Mouse (Mus musculus): Measurements from ENCODE around the gene Rabif. TPM values are rescaled to one million over a fixed set of nuclear protein-coding genes. Genes with fewer than 3 reads are reported as not detected.
A peak's percentile ranks its signal among the peaks of the same experiment; 100 is the strongest.

The Rabif gene
- total and polyA plus RNA-seq, 3 experiments = 21.5 to 21.8 TPM; not detected in 1

DNA sequence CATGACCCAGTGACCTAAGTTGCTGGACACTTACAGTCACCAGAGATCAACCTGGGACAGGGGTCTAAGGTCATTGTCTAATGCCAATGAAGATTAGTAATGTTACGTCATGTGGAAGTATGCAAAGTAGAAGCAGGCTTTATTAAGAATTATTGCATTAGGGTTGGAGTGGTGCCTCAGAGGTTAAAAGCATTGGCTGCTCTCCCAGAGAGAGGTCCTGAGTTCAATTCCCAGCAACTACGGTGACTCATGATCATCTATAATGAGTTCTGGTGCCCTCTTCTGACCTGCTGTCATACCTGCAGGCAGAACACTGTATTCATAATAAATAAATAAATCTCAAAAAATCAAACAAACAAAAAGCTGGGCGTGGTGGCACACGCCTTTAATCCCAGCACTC lies 44.2 kb upstream of the Rabif start:
- H3K27ac ChIP-seq (ENCODE audit: control insufficient read depth, low read depth, low read length) = no peak overlapping the region
- peaks cover 3% of the 10 kb centered on the region; the same call in 1 of the 2 replicates for H3K79me2 ChIP-seq (ENCODE audit: control insufficient read depth, insufficient read depth, low read length, poor library complexity)
- peak; percentile 24 for DNase-seq (ENCODE audit: low read depth, low spot score)
- no peaks in the 10 kb centered on the region for H3K9me3 ChIP-seq (replicated peaks; ENCODE audit: insufficient read depth, low read length)
- peaks cover 8 to 12% of the 10 kb centered on the region in 2 experiments for H3K4me1 ChIP-seq (ENCODE audit: control insufficient read depth in 1 of 2, insufficient read depth in 2 of 2, low read length in 2 of 2)
- no peaks in the 10 kb centered on the region for H3K27me3 ChIP-seq (ENCODE audit: control insufficient read depth in 1 of 2, insufficient read depth in 2 of 2, low read length in 2 of 2)
- H3K9ac ChIP-seq (ENCODE audit: control insufficient read depth, low read depth, low read length, poor library complexity, severe bottlenecking) = no peak overlapping the region
- H3K36me3 ChIP-seq (ENCODE audit: control insufficient read depth in 1 of 2, insufficient read depth in 2 of 2, low read length in 2 of 2) = peaks cover 0 to 5% of the 10 kb centered on the region in 2 experiments; a peak in 1 of 4 replicates
- no peak overlapping the region for H3K4me3 ChIP-seq (ENCODE audit: control insufficient read depth in 1 of 2, insufficient read depth in 1 of 2, low read depth in 2 of 2, low read length in 2 of 2)
- TF ChIP-seq MEF2A (IDR thresholded peaks at IDR 0.05; ENCODE audit: extremely low read depth, insufficient replicate concordance, low read depth, low read length, poor library complexity, severe bottlenecking) = no peak
- TF ChIP-seq CTCF (IDR thresholded peaks at IDR 0.05 in 2 of 3, conservative IDR thresholded peaks at IDR 0.05 in 1 of 3; ENCODE audit: control insufficient read depth in 1 of 3, insufficient read depth in 1 of 3, low read depth in 2 of 3, low read length in 3 of 3, poor library complexity in 1 of 3, severe bottlenecking in 1 of 3) = peak in 2 of 3 experiments; percentile 9 to 24; a peak in 2 of 6 replicates
- peak; percentile 40 for TF ChIP-seq SMC3 (IDR thresholded peaks at IDR 0.05; ENCODE audit: low read depth, low read length)
- no peak for TF ChIP-seq ZMIZ1 (IDR thresholded peaks at IDR 0.05; ENCODE audit: low read depth, low read length)

DNA sequence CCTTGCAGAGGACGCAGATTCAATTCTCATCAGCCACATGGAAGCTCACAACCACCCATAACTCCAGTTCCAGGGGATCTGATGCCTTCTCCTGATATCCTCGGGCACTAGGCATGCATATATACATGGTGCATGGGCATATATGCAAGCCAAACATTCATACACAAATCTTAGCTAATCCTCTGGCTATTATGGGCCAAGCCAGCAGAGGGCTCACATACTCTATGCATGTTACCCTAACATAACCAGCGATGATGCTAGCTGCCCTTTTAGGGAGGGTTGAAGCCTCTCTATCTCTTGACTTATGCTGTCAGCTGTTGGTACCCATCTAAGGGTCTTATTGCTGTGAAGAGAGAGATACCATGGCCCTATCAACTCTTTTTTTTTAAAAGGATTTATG lies 43.5 kb upstream of the Rabif start:
- Histone ChIP-seq H3K27ac (ENCODE audit: control insufficient read depth, low read depth, low read length) (no peak overlapping the region), H3K36me3 (ENCODE audit: control insufficient read depth in 1 of 2, insufficient read depth in 2 of 2, low read length in 2 of 2) (peaks cover 0 to 6% of the 10 kb centered on the region in 2 experiments; a peak in 1 of 4 replicates), H3K9me3 (replicated peaks; ENCODE audit: insufficient read depth, low read length) (no peaks in the 10 kb centered on the region), H3K9ac (ENCODE audit: control insufficient read depth, low read depth, low read length, poor library complexity, severe bottlenecking) (no peak overlapping the region), H3K4me3 (ENCODE audit: control insufficient read depth in 1 of 2, insufficient read depth in 1 of 2, low read depth in 2 of 2, low read length in 2 of 2) (no peak overlapping the region), H3K27me3 (ENCODE audit: control insufficient read depth in 1 of 2, insufficient read depth in 2 of 2, low read length in 2 of 2) (no peaks in the 10 kb centered on the region), H3K79me2 (ENCODE audit: control insufficient read depth, insufficient read depth, low read length, poor library complexity) (peaks cover 7% of the 10 kb centered on the region), H3K4me1 (ENCODE audit: control insufficient read depth in 1 of 2, insufficient read depth in 2 of 2, low read length in 2 of 2) (peaks cover 9 to 10% of the 10 kb centered on the region in 2 experiments; a peak in 3 of 4 replicates)
- DNase-seq (ENCODE audit: low read depth, low spot score) = peak; percentile 78
- TF ChIP-seq POLR2AphosphoS2 (IDR thresholded peaks at IDR 0.05; ENCODE audit: low read length) (no peak), SMC3 (IDR thresholded peaks at IDR 0.05; ENCODE audit: low read depth, low read length) (peak; percentile 89), CTCF (IDR thresholded peaks at IDR 0.05 in 2 of 3, conservative IDR thresholded peaks at IDR 0.05 in 1 of 3; ENCODE audit: control insufficient read depth in 1 of 3, insufficient read depth in 1 of 3, low read depth in 2 of 3, low read length in 3 of 3, poor library complexity in 1 of 3, severe bottlenecking in 1 of 3) (peak; percentile 54 to 90 (median 67)), RAD21 (IDR thresholded peaks at IDR 0.05; ENCODE audit: low read depth, low read length) (peak; percentile 94), GATA1 (IDR thresholded peaks at IDR 0.05; ENCODE audit: low read depth, low read length) (peak; percentile 21; the same call in 1 of the 2 replicates), SIN3A (IDR thresholded peaks at IDR 0.05; ENCODE audit: low read length) (0 out of 2 replicates have a peak, but pooled peaks have one; percentile 38), MAX (IDR thresholded peaks at IDR 0.05; ENCODE audit: low read length) (no peak), ZC3H11A (IDR thresholded peaks at IDR 0.05; ENCODE audit: low read depth, low read length) (peak; percentile 87)

DNA sequence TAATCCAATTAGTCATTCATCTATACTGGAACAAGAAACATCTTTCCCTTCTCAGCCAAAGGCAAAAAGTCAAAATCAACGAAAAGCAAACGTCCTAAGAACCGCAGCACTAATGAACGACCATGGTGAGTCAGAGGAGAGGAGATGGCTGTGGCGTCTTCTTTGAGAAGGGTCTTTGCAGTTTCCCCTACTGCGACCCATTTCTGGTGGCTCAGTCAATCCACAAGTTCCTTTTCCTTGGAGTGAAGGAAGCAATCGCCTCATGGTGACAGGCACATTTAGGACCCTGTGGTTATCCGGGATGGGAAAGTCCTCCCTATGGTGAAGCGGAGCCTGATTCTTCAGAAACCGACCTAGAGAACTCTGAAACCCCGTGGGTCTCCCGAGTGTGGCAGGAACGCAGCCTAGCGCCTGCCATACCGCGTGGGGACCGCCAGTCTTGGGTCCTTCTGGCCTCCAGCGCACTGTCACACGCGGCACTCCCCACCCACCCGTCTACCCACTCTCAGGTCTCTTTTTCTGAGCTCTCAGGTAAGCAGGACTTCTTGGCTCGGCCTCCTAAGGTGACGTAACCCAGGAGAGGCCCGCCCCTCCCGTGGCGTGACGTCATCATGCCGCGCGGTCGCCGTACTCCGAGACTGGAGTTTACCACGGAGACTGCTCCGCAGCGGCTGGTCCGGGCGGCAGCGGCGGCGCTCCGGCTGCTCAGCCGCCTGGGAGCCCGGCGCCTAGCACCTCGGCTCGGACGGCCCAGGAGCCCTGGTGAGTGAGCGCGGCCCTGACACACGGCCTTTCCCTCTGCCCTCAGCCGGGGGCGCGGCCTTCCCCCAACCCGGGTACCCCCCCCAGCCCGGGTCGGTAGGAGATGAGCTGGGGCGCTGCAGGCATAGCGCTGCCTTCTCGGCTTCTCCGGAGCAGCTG lies 39.3 kb upstream of the Rabif start, which contains the start of gene Klhl12:
Klhl12 (plus strand) TSS at position 628 of the 921 bp plus-strand sequence.
- Histone ChIP-seq H3K36me3 (ENCODE audit: control insufficient read depth in 1 of 2, insufficient read depth in 2 of 2, low read length in 2 of 2) (peaks cover 0 to 30% of the 10 kb centered on the region in 2 experiments), H3K9me3 (replicated peaks; ENCODE audit: insufficient read depth, low read length) (no peaks in the 10 kb centered on the region), H3K4me1 (ENCODE audit: control insufficient read depth in 1 of 2, insufficient read depth in 2 of 2, low read length in 2 of 2) (peaks cover 18 to 21% of the 10 kb centered on the region in 2 experiments), H3K79me2 (ENCODE audit: control insufficient read depth, insufficient read depth, low read length, poor library complexity) (peaks cover 9% of the 10 kb centered on the region), H3K27ac (ENCODE audit: control insufficient read depth, low read depth, low read length) (peak within 1 kb of the TSS; percentile 20; the same call in 1 of the 2 replicates), H3K9ac (ENCODE audit: control insufficient read depth, low read depth, low read length, poor library complexity, severe bottlenecking) (peak within 1 kb of the TSS; percentile 97), H3K27me3 (ENCODE audit: control insufficient read depth in 1 of 2, insufficient read depth in 2 of 2, low read length in 2 of 2) (no peaks in the 10 kb centered on the region), H3K4me3 (ENCODE audit: control insufficient read depth in 1 of 2, insufficient read depth in 1 of 2, low read depth in 2 of 2, low read length in 2 of 2) (peak within 1 kb of the TSS; percentile 90 to 96)
- peak; percentile 94 for DNase-seq (ENCODE audit: low read depth, low spot score)
- TF ChIP-seq CHD2 (IDR thresholded peaks at IDR 0.05; ENCODE audit: low read length) = no peak
- no peak for TF ChIP-seq TAL1 (IDR thresholded peaks at IDR 0.05; ENCODE audit: low read length)
- TF ChIP-seq USF2 (IDR thresholded peaks at IDR 0.05; ENCODE audit: borderline replicate concordance in 1 of 2, insufficient read depth in 1 of 2, low read depth in 1 of 2, low read length in 2 of 2) = no peak
- TF ChIP-seq GABPA (IDR thresholded peaks at IDR 0.05; ENCODE audit: low read depth, low read length) = peak; percentile 41; the same call in 1 of the 2 replicates
- 0 out of 2 replicates have a peak, but pooled peaks have one; percentile 13 for TF ChIP-seq ZC3H11A (IDR thresholded peaks at IDR 0.05; ENCODE audit: low read depth, low read length)
- peak; percentile 90 for TF ChIP-seq MAZ (IDR thresholded peaks at IDR 0.05; ENCODE audit: low read depth, low read length)
- TF ChIP-seq POLR2AphosphoS2 (IDR thresholded peaks at IDR 0.05; ENCODE audit: low read length) = peak; percentile 79
- TF ChIP-seq CTCF (IDR thresholded peaks at IDR 0.05 in 2 of 3, conservative IDR thresholded peaks at IDR 0.05 in 1 of 3; ENCODE audit: control insufficient read depth in 1 of 3, insufficient read depth in 1 of 3, low read depth in 2 of 3, low read length in 3 of 3, poor library complexity in 1 of 3, severe bottlenecking in 1 of 3) = no peak
- no peak for TF ChIP-seq GATA1 (IDR thresholded peaks at IDR 0.05; ENCODE audit: low read depth, low read length)
- no peak for TF ChIP-seq CHD1 (IDR thresholded peaks at IDR 0.05; ENCODE audit: low read depth, low read length)
- TF ChIP-seq HCFC1 (IDR thresholded peaks at IDR 0.05; ENCODE audit: low read depth, low read length) = peak; percentile 84
- TF ChIP-seq RCOR1 (IDR thresholded peaks at IDR 0.05; ENCODE audit: low read depth, low read length) = no peak
- no peak for TF ChIP-seq MYC (IDR thresholded peaks at IDR 0.05; ENCODE audit: low read depth, low read length)
- TF ChIP-seq ETS1 (IDR thresholded peaks at IDR 0.05; ENCODE audit: low read depth, low read length) = peak; percentile 64
- peak; percentile 82 for TF ChIP-seq ZMIZ1 (IDR thresholded peaks at IDR 0.05; ENCODE audit: low read depth, low read length)
